Mouse (Mus musculus) forebrain, embryonic 16.5 days (tissue): ENCODE results near the gene Cox6a1. TPM values are rescaled to one million over a fixed set of nuclear protein-coding genes. Genes with fewer than 3 reads are reported as not detected.
"Not testable (repeated sequence)": the region's sequence is repeated elsewhere in the genome, so short reads cannot be mapped to it uniquely, and the experiment has no call there.

ENCODE experiments used
- ATAC-seq: fragments of 200-750 bp; cut with Nextera tagmentation; 2 replicates; pipeline ENCODE4 v1.8.0; 2017; ENCODE audit warnings: mild to moderate bottlenecking, moderate library complexity
- H3K27ac ChIP-seq: fragments of 300-500 bp; sonication (generic); 2 replicates; pipeline ENCODE4 v1.5.1; 2014; ENCODE audit warnings: low read length, control low read depth
- H3K27me3 ChIP-seq: fragments of 300-500 bp; sonication (generic); replicated peaks from 2 replicates; pipeline ENCODE4 v1.6.1; 2014; ENCODE audit warnings: low read length; ENCODE audit not compliant: control insufficient read depth, insufficient read depth
- H3K36me3 ChIP-seq: fragments of 300-500 bp; sonication (generic); 2 replicates; pipeline ENCODE4 v1.6.1; 2014; ENCODE audit not compliant: control insufficient read depth, insufficient read depth
- H3K4me1 ChIP-seq: fragments of 300-500 bp; sonication (generic); replicated peaks from 2 replicates; pipeline ENCODE4 v1.6.1; 2014; ENCODE audit warnings: low read length; ENCODE audit not compliant: control insufficient read depth, insufficient read depth
- H3K4me2 ChIP-seq: fragments of 300-500 bp; sonication (generic); 2 replicates; pipeline ENCODE4 v1.6.1; 2014; ENCODE audit warnings: mild to moderate bottlenecking, low read length, control low read depth
- H3K4me3 ChIP-seq: fragments of 300-500 bp; sonication (generic); replicated peaks from 2 replicates; pipeline ENCODE4 v1.5.1; 2014; ENCODE audit warnings: mild to moderate bottlenecking, low read length, control low read depth
- H3K9ac ChIP-seq: fragments of 300-500 bp; sonication (generic); replicated peaks from 2 replicates; pipeline ENCODE4 v1.6.1; 2014; ENCODE audit warnings: low read depth, low read length, control low read depth
- H3K9me3 ChIP-seq: fragments of 300-500 bp; sonication (generic); 2 replicates; pipeline ENCODE4 v1.6.1; 2016; ENCODE audit warnings: low read length; ENCODE audit not compliant: control insufficient read depth
- WGBS: fragments of 180-500 bp; shearing (Covaris S2); extraction: QIAGEN DNeasy Blood & Tissue Kit; methylation state at CpG from one replicate; pipeline ENCODE4 v1.1.7; 2014; 5-methylcytosine and 5-hydroxymethylcytosine counted together
- polyA plus RNA-seq: library from polyadenylated mRNA; unstranded; fragments of >200 nt; fragmentation: Nextera tagmentation; extraction: Ambion mirVana; gene quantifications from 2 replicates; pipeline ENCODE4 v1.2.1, GENCODE M21; 2015

Cox6a1 gene
- polyA plus RNA-seq: 864 and 925 TPM in 2 replicates

DNA sequence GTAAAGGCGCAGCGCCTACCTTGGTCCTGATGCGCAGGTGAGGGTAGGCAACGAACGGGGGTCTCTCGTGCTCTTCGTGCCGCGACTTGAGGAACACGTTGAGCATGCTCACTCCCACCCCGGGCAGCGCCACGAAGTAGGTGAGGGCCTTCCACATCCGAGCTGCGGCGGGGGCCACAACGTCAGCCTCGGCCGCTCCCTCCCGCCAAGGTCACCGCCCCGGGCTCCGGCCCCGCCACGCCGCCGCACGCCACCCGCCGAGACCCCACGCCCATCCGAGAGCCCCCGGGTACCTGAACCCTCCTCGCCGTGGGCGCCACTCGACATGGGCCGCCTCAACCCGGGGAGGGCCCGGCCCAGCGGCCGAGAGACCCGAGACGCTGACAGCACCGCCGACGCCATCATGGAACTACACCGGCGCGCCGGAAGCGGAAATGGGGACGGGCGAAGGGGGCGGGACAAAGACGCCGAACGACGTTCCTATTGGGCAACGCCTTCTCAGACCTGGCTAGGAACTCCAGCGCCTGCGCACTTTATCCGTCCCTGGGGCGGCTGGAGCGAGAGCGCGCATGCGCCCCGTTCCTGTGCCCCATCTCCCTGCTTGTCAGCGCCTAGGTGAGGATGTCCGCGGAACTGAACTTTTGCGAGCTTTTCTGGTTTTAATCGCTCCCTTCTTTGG is at the start of gene Cox6a1:
Cox6a1 (minus strand) TSS at position 436 of the 679 bp plus-strand sequence.
- H3K27ac ChIP-seq: peak within 1 kb of the TSS; percentile 88
- WGBS: under 1% methylated on average over 64 of the region's 74 CpGs
- H3K9me3 ChIP-seq: no peaks in the 10 kb centered on the region
- H3K4me1 ChIP-seq: peaks cover 19% of the 10 kb centered on the region
- H3K9ac ChIP-seq: peak within 1 kb of the TSS; percentile 89
- H3K36me3 ChIP-seq: peaks cover 20% of the 10 kb centered on the region
- no peaks in the 10 kb centered on the region for H3K27me3 ChIP-seq
- peak within 1 kb of the TSS; percentile 98 for H3K4me2 ChIP-seq
- peak within 1 kb of the TSS; percentile 91 for H3K4me3 ChIP-seq
- peak; percentile 95 for ATAC-seq

DNA sequence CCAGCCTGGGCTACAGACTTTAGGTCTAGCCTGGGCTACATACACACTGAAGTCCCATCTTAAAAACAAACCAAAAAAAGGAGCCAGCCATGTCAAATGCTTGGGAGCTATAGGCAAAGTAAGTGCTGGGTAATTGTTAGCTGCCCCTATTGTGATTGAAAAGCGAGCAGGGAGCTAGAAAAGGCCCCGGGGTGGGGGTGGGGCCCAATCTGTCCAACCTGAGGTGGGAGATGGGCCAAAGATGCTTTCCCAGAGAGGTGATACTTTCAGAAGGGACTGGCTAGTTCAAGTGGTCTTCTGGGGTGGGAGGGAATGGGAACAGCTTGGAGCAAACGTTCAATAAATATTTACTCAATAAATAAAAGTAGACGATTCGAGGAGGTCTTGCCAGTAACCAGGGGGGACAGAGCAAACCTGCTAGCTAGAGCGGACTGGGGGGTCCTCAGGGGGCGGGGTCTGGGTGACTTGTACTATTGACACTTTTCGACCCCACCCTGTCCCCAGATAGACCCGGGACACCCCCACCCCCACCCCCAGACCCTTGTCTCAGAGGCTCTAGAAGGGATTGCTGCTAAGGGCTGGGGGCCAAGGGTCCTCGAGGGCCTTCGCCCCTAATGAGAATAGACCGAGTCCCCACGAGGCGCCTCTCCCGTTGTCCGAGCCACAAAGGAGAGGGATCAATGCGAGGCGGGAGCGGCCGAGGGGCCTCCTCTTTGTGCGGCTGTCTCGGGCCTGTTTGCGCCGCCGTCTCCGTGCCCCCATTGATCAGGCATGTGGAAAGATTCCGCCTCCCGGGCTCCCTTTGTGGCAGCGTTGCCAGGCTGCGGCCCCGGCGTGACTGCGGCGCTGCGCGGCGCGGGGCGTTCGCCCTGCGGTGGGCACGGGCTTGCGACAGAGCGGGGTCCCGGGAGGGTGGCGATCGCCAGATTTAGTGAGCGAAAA is 49.3 kb upstream of the Cox6a1 start:
- WGBS: under 1% methylated on average over 46 of the region's 48 CpGs
- Histone ChIP-seq H3K9ac (peak overlapping the region; percentile 81), H3K4me2 (peak overlapping the region; percentile 53), H3K9me3 (no peaks in the 10 kb centered on the region), H3K36me3 (no peaks in the 10 kb centered on the region), H3K27me3 (no peaks in the 10 kb centered on the region), H3K4me1 (peaks cover 16% of the 10 kb centered on the region), H3K27ac (peak overlapping the region; percentile 87), H3K4me3 (peak overlapping the region; percentile 41)
- peak; percentile 93 for ATAC-seq

DNA sequence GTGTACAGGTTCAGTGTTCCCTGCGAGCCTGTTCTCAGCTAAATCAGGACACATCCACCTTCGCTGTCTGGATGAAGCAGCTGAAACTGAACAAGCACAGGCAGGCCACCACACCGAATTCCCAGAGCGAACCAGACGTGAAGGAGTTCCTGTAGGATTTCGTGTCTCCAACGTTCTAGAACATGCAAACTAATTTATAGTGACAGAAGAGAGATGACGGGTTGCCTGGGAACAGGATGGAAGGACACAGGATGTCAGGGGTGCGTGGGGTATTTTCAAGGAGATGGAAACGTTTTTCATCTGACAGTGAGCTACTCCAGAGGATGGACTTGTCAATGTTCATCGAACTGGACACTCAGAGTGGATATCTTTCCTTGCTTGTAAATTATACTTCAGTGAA is 47.9 kb upstream of the Cox6a1 start:
- Histone ChIP-seq H3K27me3 (no peaks in the 10 kb centered on the region), H3K9me3 (no peaks in the 10 kb centered on the region), H3K4me1 (peaks cover 16% of the 10 kb centered on the region), H3K4me2 (no peak overlapping the region), H3K36me3 (no peaks in the 10 kb centered on the region), H3K9ac (no peak overlapping the region), H3K27ac (no peak overlapping the region), H3K4me3 (no peak overlapping the region)
- ATAC-seq: no peak
- WGBS: 76% methylated on average over 11 of the region's 11 CpGs

DNA sequence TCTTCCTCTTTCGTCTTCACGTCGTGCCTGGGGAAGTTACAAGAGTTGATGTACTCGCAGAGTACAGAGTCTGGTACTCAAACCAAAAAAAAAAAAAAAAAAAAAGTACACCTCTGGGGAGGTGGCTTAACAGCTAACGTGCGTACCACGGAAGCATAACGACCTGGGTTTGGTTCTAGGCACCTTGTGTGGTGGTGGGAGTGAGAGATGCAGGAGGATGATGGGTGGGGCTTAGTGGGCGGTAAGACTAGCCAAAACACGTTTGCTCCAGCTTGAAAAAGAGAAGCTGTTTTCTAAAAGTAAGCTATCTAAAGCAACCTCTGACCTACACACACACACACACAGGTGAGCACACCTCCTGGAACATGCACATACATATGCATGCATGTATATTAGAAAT is 46.1 kb upstream of the Cox6a1 start:
- no peak overlapping the region for H3K9ac ChIP-seq

DNA sequence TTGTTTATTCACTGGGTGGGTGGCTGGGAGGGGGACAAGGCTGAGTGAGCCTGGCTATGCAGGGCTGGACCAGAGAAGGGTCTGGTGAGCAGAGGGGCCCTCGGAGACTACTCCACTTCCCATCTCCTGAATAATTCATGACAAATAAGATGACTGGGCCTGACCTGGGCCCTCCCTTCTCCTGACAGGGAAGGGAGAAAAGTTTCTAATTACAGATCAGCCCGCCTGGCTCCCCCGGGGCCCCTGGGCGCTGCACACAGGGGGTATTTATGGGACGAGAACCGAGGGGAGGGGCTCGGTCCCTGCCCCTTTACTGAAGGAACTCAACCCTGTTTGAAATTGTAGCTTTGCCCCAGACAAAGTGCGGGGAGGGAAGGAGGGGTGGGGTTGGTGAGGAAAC is 45.4 kb upstream of the Cox6a1 start:
- H3K4me3 ChIP-seq: no peak overlapping the region
- peaks cover 16% of the 10 kb centered on the region for H3K4me1 ChIP-seq
- no peak overlapping the region for H3K4me2 ChIP-seq
- no peak for ATAC-seq
- H3K9ac ChIP-seq: no peak overlapping the region
- no peaks in the 10 kb centered on the region for H3K36me3 ChIP-seq
- H3K27ac ChIP-seq: no peak overlapping the region
- H3K9me3 ChIP-seq: no peaks in the 10 kb centered on the region
- WGBS: 3% methylated on average over 8 of the region's 8 CpGs
- H3K27me3 ChIP-seq: no peaks in the 10 kb centered on the region

More for the DNA sequence above, 46.1 kb upstream of the Cox6a1 start:
- no peaks in the 10 kb centered on the region for H3K9me3 ChIP-seq
- no peaks in the 10 kb centered on the region for H3K27me3 ChIP-seq
- H3K4me1 ChIP-seq: peaks cover 16% of the 10 kb centered on the region
- H3K27ac ChIP-seq: no peak overlapping the region
- H3K4me3 ChIP-seq: no peak overlapping the region
- 23% methylated on average over 10 of the region's 10 CpGs for WGBS
- no peaks in the 10 kb centered on the region for H3K36me3 ChIP-seq
- no peak overlapping the region for H3K4me2 ChIP-seq
- ATAC-seq: no peak

DNA sequence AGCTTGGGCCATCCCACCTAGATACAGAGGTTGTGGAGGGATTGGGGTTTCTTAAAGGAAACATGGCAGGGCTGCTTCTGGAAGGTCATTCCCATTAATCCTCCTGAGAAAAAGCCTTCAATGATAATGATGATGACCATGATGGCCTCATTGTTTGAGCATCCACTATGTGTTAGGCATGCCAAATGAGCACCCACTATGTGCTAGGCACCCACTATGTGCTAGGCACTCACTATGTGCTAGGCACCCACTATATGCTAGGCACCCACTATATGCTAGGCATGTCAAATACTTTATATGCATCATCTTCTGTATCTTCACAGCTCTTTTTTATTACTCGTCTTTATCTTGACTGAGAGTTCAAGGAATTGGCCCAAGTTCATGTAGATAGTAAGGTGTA is 44.2 kb upstream of the Cox6a1 start:
- H3K4me1 ChIP-seq: peaks cover 9% of the 10 kb centered on the region
- no peak overlapping the region for H3K4me3 ChIP-seq
- H3K4me2 ChIP-seq: no peak overlapping the region
- 79% methylated on average over 1 of the region's 1 CpGs for WGBS
- H3K27ac ChIP-seq: no peak overlapping the region
- no peak overlapping the region for H3K9ac ChIP-seq
- no peak for ATAC-seq
- H3K9me3 ChIP-seq: no peaks in the 10 kb centered on the region
- H3K36me3 ChIP-seq: no peaks in the 10 kb centered on the region
- H3K27me3 ChIP-seq: no peaks in the 10 kb centered on the region

DNA sequence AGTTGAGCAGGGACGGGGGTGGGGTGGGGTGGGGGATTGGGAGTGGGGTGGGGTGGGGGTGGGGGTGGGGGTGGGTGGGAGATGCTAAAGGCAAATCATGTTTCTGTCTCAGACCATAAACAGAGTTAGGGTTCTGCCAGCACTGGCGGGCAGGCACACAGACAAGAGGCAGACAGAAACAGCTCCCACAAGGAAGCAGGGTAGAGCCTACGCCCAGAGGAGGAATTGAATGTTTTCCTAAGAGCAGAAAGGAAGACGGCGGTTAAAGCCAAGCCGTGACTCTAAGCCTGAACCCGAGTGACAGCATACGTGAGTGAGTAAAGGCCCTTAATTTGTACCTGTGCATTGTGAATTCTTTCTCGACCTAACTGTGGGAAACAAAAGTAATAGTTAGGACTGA is 43.2 kb upstream of the Cox6a1 start:
- WGBS: 23% methylated on average over 9 of the region's 9 CpGs
- H3K4me3 ChIP-seq: no peak overlapping the region
- no peak for ATAC-seq
- H3K4me2 ChIP-seq: no peak overlapping the region
- H3K9me3 ChIP-seq: no peaks in the 10 kb centered on the region
- peaks cover 5% of the 10 kb centered on the region; the same call in 1 of the 2 replicates for H3K4me1 ChIP-seq
- no peaks in the 10 kb centered on the region for H3K27me3 ChIP-seq
- no peaks in the 10 kb centered on the region for H3K36me3 ChIP-seq
- H3K27ac ChIP-seq: no peak overlapping the region
- no peak overlapping the region for H3K9ac ChIP-seq

DNA sequence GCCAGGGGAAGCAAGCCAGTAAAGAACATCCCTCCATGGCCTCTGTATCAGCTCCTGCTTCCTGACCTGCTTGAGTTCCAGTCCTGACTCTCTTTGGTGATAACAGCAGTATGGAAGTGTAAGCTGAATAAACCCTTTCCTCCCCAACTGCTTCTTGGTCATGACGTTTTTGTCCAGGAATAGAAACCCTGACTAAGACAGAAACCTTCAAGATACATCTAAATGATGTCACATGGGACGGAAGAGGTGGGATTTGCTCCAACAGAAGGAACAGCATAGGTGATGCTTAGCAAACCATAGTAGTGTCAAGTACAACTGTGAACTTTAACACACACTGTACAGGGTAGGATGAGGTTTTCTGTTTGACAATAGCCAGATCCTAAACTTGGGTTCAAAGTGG is 30.1 kb upstream of the Cox6a1 start:
- ATAC-seq, H3K4me2 ChIP-seq, H3K27ac ChIP-seq, H3K36me3 ChIP-seq, H3K4me1 ChIP-seq, H3K9ac ChIP-seq, H3K4me3 ChIP-seq, H3K9me3 ChIP-seq, H3K27me3 ChIP-seq: not testable (repeated sequence)
- 83% methylated on average over 2 of the region's 2 CpGs for WGBS

DNA sequence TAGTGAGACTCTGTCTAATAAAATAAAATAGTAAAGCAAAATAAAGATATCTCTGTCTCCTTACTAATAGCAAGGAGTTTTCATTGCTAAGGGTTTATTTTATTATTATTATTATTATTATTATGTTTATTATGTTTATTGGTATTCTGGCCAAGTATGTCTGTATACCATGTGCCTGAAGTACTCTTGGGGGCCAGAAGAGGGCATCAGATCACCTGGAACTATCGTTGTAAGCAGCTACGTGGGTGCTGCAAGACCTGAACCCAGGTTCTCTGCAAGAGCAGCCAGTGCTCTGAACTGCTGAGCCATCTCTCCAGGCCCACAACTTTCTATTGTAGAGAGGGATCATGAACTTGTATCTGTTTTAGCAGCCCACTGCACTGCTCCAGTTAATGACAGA is 26.7 kb upstream of the Cox6a1 start:
- H3K4me3 ChIP-seq: no peak overlapping the region
- no peak overlapping the region for H3K27ac ChIP-seq
- no peak overlapping the region for H3K9ac ChIP-seq
- ATAC-seq: no peak
- no peaks in the 10 kb centered on the region for H3K9me3 ChIP-seq
- no peak overlapping the region for H3K4me2 ChIP-seq
- H3K36me3 ChIP-seq: no peaks in the 10 kb centered on the region
- peaks cover 10% of the 10 kb centered on the region for H3K4me1 ChIP-seq
- WGBS: 91% methylated on average over 2 of the region's 2 CpGs
- no peaks in the 10 kb centered on the region for H3K27me3 ChIP-seq
